Mouse (Mus musculus) liver, embryonic 12.5 days (tissue): ENCODE measurements around the gene Mta1. TPM values are rescaled to one million over a fixed set of nuclear protein-coding genes. Genes with fewer than 3 reads are reported as not detected.

ENCODE experiments used
- ATAC-seq: fragments of 200-750 bp; cut with Nextera tagmentation; 2 replicates; pipeline ENCODE4 v1.8.0; 2017; ENCODE audit warnings: moderate number of reproducible peaks, mild to moderate bottlenecking, moderate library complexity
- H3K27ac ChIP-seq: fragments of 300-500 bp; sonication (generic); 2 replicates; pipeline ENCODE4 v1.5.1; 2016; ENCODE audit warnings: mild to moderate bottlenecking
- H3K27me3 ChIP-seq: fragments of 300-500 bp; sonication (generic); replicated peaks from 2 replicates; pipeline ENCODE4 v1.6.1; 2016; ENCODE audit warnings: mild to moderate bottlenecking, moderate library complexity
- H3K36me3 ChIP-seq: fragments of 300-500 bp; sonication (generic); 2 replicates; pipeline ENCODE4 v1.6.1; 2016; ENCODE audit warnings: mild to moderate bottlenecking, moderate library complexity
- H3K4me1 ChIP-seq: fragments of 300-500 bp; sonication (generic); 2 replicates; pipeline ENCODE4 v1.6.1; 2016
- H3K4me2 ChIP-seq: fragments of 300-500 bp; sonication (generic); 2 replicates; pipeline ENCODE4 v1.6.1; 2016; ENCODE audit warnings: mild to moderate bottlenecking, moderate library complexity
- H3K4me3 ChIP-seq: fragments of 300-500 bp; sonication (generic); 2 replicates; pipeline ENCODE4 v1.5.1; 2016; ENCODE audit warnings: mild to moderate bottlenecking, moderate library complexity
- H3K9ac ChIP-seq: fragments of 300-500 bp; sonication (generic); 2 replicates; pipeline ENCODE4 v1.6.1; 2016; ENCODE audit warnings: mild to moderate bottlenecking, moderate library complexity
- H3K9me3 ChIP-seq: fragments of 300-500 bp; sonication (generic); replicated peaks from 2 replicates; pipeline ENCODE4 v1.6.1; 2016; ENCODE audit warnings: mild to moderate bottlenecking, moderate library complexity
- WGBS: fragments of 180-500 bp; shearing (Covaris S2); methylation state at CpG from one replicate; pipeline ENCODE4 v1.1.7; 2016; ENCODE audit not compliant: insufficient replicate concordance; 5-methylcytosine and 5-hydroxymethylcytosine counted together
- microRNA-seq: library from miRNA; unstranded; fragments of <30 nt; microRNA quantifications from one replicate; pipeline ENCODE4, GENCODE M21; 2017
- polyA plus RNA-seq: library from polyadenylated mRNA; unstranded; fragments of >200 nt; fragmentation: Nextera tagmentation; extraction: Ambion mirVana; gene quantifications from 2 replicates; pipeline ENCODE4 v1.2.1, GENCODE M21; 2016

Gene Mta1
- polyA plus RNA-seq, 1 experiment from 2014 or later: 7.7 TPM

GRCm38 (mm10) chr12:113176960-113177725 lies 79.1 kb downstream of the Mta1 start:
- Histone ChIP-seq H3K4me3 (no peak overlapping the region), H3K27ac (no peak overlapping the region), H3K9ac (no peak overlapping the region), H3K27me3 (peaks cover 6% of the 10 kb centered on the region), H3K9me3 (no peaks in the 10 kb centered on the region), H3K36me3 (no peaks in the 10 kb centered on the region), H3K4me1 (no peaks in the 10 kb centered on the region), H3K4me2 (no peak overlapping the region)
- 63% methylated on average over 18 of the region's 18 CpGs for WGBS
- no peak for ATAC-seq

DNA sequence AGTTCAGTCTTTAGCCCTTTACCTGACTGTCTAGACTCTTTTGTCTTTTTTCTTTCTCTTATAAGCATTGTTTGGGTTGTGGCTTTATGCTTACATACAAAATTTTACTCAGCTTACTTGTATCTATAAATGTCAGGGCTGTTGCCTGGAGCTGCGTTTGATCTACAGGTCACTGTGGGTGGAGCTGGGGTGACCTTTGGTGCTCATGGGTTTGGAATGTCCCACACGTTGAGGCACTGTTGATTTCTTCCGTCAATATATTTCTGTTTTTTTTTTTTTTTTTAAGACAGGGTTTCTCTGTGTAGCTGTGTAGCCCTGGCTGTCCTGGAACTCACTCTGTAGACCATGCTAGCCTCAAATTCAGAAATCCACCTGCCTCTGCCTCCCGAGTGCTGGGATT lies 82.9 kb downstream of the Mta1 start:
- Histone ChIP-seq H3K27me3 (peaks cover 36% of the 10 kb centered on the region), H3K27ac (no peak overlapping the region), H3K9ac (no peak overlapping the region), H3K4me3 (no peak overlapping the region), H3K4me2 (no peak overlapping the region), H3K9me3 (no peaks in the 10 kb centered on the region), H3K4me1 (0 out of 2 replicates have a peak, but pooled peaks cover 6% of the 10 kb centered on the region), H3K36me3 (no peaks in the 10 kb centered on the region)
- no peak for ATAC-seq
- WGBS: 44% methylated on average over 4 of the region's 4 CpGs

GRCm38 (mm10) chr12:113184945-113185344 lies 86.9 kb downstream of the Mta1 start:
- Histone ChIP-seq H3K4me3 (no peak overlapping the region), H3K27ac (no peak overlapping the region), H3K36me3 (no peaks in the 10 kb centered on the region), H3K9ac (no peak overlapping the region), H3K4me1 (peaks cover 19% of the 10 kb centered on the region), H3K9me3 (no peaks in the 10 kb centered on the region), H3K27me3 (peaks cover 70% of the 10 kb centered on the region), H3K4me2 (no peak overlapping the region)
- no peak for ATAC-seq
- 48% methylated on average over 5 of the region's 5 CpGs for WGBS

GRCm38 (mm10) chr12:113185442-113186291 lies 87.6 kb downstream of the Mta1 start, which contains the start of gene Tmem121:
Gene Tmem121 (plus strand): TSS chr12:113185930.
- peak within 1 kb of the TSS; percentile 49 for H3K4me3 ChIP-seq
- no peak within 1 kb of the TSS for H3K27ac ChIP-seq
- H3K36me3 ChIP-seq: no peaks in the 10 kb centered on the region
- no peaks in the 10 kb centered on the region for H3K9me3 ChIP-seq
- H3K4me2 ChIP-seq: peak within 1 kb of the TSS; percentile 68
- peaks cover 19% of the 10 kb centered on the region for H3K4me1 ChIP-seq
- H3K27me3 ChIP-seq: peaks cover 74% of the 10 kb centered on the region
- H3K9ac ChIP-seq: no peak within 1 kb of the TSS
- ATAC-seq: no peak
- WGBS: 2% methylated on average over 59 of the region's 63 CpGs

DNA sequence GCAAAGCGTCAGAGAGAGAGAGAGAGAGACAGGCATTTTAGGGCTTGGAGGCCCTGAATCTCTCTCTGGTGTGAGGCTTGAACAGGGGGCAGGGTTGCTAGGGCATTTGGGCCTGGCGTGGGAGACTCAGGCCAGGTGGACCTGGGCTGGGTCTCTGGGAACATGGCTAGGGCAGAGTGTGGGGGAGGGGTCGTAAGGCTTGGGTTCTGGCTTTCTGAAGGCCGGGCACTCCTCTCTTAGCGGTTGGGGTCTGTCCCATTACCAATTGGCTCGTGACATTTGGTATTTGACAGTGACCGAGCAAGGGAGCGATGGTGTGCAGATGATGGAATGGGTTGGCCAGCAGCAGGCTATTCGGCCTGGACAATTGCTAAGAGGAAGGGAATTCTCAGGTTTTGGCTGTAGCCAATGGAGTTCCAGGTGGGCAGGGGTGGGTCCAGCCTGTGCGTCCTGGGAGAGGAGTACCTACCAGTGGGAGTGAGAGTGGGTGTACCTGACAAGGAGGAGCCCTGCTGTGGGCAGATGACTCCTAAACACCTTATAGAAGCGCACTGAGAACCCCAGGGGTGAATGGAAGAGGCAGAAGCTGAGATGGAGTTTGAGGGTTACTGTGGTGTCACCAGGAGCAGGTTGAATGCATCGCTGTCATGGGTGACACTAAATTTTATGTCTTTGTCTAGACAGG lies 88.4 kb downstream of the Mta1 start:
- Histone ChIP-seq H3K4me3 (peak overlapping the region; percentile 49), H3K36me3 (no peaks in the 10 kb centered on the region), H3K27ac (no peak overlapping the region), H3K9ac (no peak overlapping the region), H3K4me1 (peaks cover 19% of the 10 kb centered on the region), H3K4me2 (peak overlapping the region; percentile 68), H3K27me3 (peaks cover 74% of the 10 kb centered on the region), H3K9me3 (no peaks in the 10 kb centered on the region)
- WGBS: 41% methylated on average over 12 of the region's 12 CpGs
- no peak for ATAC-seq

Small RNA genes lying within 50 kb of the gene (microRNA-seq; reads per million reads assigned to microRNA genes)
- not detected for gene Gm44471

Other genes with a start within 250 kb of the Mta1 start
- 0.32 and 0.61 TPM in 2 replicates for gene Gpr132, start 230.1 kb upstream of the Mta1 start, polyA plus RNA-seq
- gene Jag2, start 168.5 kb upstream of the Mta1 start, polyA plus RNA-seq: 0.57 and 0.64 TPM in 2 replicates
- 21.4 and 21.7 TPM in 2 replicates for gene Nudt14, start 156.2 kb upstream of the Mta1 start, polyA plus RNA-seq
- gene Btbd6, start 121.8 kb upstream of the Mta1 start, polyA plus RNA-seq: 9.2 and 10.1 TPM in 2 replicates
- gene Brf1, start 97.6 kb upstream of the Mta1 start, polyA plus RNA-seq: 46.2 and 47.1 TPM in 2 replicates
- 8.3 and 9.6 TPM in 2 replicates for gene Pacs2, start 83.8 kb upstream of the Mta1 start, polyA plus RNA-seq
- gene Tex22, start 23.8 kb upstream of the Mta1 start, polyA plus RNA-seq: not detected in 2 replicates
- 52.1 and 53.5 TPM in 2 replicates for gene Crip2, start 42.0 kb downstream of the Mta1 start, polyA plus RNA-seq
- gene Crip1, start 48.0 kb downstream of the Mta1 start, polyA plus RNA-seq: 96.9 and 99.8 TPM in 2 replicates
- gene Tedc1, start 58.1 kb downstream of the Mta1 start, polyA plus RNA-seq: 18.3 and 18.5 TPM in 2 replicates
- gene Tmem121, start 87.7 kb downstream of the Mta1 start, polyA plus RNA-seq: 1.0 and 1.2 TPM in 2 replicates